Mouse (Mus musculus): ENCODE data around the gene Clec2d. TPM values are rescaled to one million over a fixed set of nuclear protein-coding genes. Genes with fewer than 3 reads are reported as not detected.

The Clec2d gene
- not detected in 2 replicates for polyA plus RNA-seq (2011; ENCODE audit: insufficient read depth, insufficient read length, low read depth, missing spikeins)

DNA sequence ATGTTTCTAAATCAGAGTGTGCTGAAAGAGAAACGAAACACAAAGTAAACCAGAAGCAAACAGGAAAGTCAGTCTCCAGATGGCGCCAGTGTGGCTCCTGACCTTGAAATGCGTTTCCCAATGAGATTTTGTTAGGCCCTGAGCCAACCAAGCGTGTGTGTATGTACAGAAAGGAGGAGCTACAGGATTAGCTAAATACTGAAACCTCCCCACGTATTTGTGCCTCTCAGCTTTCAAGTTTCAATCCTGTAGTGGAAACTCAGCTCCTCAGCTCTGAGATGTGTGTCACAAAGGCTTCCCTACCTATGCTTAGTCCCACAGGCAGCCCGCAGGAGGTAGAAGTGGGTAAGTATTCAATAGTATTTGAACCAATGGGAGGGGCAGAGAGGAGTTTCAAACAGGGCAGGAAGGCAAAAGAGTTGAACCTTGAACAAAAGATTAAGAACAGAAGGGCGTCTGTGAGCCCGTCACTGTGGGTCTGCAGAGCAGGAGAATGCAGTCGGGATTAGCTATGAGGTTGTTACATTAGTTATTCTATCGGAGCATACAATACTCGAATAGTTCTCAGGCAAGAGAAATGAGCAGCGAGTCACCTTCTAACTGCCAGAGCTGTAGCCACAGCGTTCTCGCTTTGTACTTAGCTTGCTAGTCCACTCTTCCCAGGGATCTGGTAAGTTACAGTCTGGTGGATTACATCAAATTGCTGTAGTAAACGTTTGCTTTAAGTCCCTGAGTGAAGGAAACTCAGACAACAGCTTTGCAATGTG lies at the start of gene Clec2d:
Gene Clec2d (plus strand): TSS at position 213 of the 767 bp plus-strand sequence.
- no peaks in the 10 kb centered on the region for H3K36me3 ChIP-seq (ENCODE audit: control insufficient read depth, insufficient read depth, low read length, poor library complexity, severe bottlenecking)
- peaks cover 3% of the 10 kb centered on the region for H3K4me1 ChIP-seq (ENCODE audit: control insufficient read depth, insufficient read depth, low read length)
- no peaks in the 10 kb centered on the region for H3K9me3 ChIP-seq (replicated peaks; ENCODE audit: control insufficient read depth, insufficient read depth, low read length, poor library complexity, severe bottlenecking)
- no peak for TF ChIP-seq EP300 (IDR thresholded peaks at IDR 0.05; ENCODE audit: insufficient read depth, low read depth, low read length)
- peak; percentile 25 for TF ChIP-seq CTCF (IDR thresholded peaks at IDR 0.05; ENCODE audit: low read depth, low read length)
- no peak for TF ChIP-seq POLR2A (IDR thresholded peaks at IDR 0.05; ENCODE audit: insufficient read depth, low read length)
- peak within 1 kb of the TSS; percentile 90 for H3K27ac ChIP-seq (ENCODE audit: insufficient read depth, low read length)
- H3K27me3 ChIP-seq (ENCODE audit: control insufficient read depth, insufficient read depth, low read length, poor library complexity, severe bottlenecking): no peaks in the 10 kb centered on the region
- peak within 1 kb of the TSS; percentile 50; the same call in 1 of the 2 replicates for H3K9ac ChIP-seq (ENCODE audit: low read depth, poor library complexity, severe bottlenecking)
- peak within 1 kb of the TSS; percentile 54 for H3K4me3 ChIP-seq (ENCODE audit: low read depth, low read length)

DNA sequence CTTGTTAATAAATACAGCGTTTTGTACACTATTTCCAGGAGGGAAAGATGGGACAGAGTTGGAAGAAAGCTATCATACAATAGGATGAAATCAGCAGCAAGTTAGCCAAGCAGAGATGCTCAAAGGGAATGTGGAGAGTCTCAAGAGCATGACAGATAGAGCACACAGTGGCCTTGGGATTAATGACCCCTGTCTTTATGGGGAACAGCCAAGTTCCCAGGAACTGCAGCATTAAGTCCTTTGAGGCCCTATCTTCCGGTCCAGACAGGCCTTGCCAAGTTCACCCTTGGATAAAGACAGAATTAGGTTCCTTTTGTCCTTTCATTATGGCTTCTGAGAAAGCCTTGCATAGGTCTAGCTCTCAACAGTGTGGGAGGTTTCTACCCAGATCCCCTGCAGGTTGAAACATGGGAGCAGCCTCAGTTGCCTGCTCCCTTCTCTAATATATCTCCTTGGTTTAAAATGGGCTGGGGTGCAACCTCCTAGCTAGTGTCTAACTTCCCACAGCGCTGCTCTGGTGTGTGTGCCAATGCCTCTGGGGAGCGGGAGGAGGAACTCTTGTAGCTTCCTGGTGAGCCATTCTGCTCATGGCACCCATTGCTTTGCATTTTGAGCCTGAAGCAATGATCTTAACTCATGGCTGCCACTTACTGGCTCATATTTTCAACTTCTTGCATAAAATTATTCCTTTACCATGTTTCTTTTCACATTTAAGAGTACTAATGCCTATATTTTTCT lies 47.6 kb upstream of the Clec2d start:
- no peaks in the 10 kb centered on the region; the same call in 1 of the 2 replicates for H3K9me3 ChIP-seq (replicated peaks; ENCODE audit: control insufficient read depth, insufficient read depth, low read length, poor library complexity, severe bottlenecking)
- no peaks in the 10 kb centered on the region for H3K4me1 ChIP-seq (ENCODE audit: control insufficient read depth, insufficient read depth, low read length)
- TF ChIP-seq CTCF (IDR thresholded peaks at IDR 0.05; ENCODE audit: low read depth, low read length): no peak
- no peaks in the 10 kb centered on the region for H3K36me3 ChIP-seq (ENCODE audit: control insufficient read depth, insufficient read depth, low read length, poor library complexity, severe bottlenecking)
- H3K4me3 ChIP-seq (ENCODE audit: low read depth, low read length): no peak overlapping the region
- no peak overlapping the region for H3K27ac ChIP-seq (ENCODE audit: insufficient read depth, low read length)
- H3K27me3 ChIP-seq (ENCODE audit: control insufficient read depth, insufficient read depth, low read length, poor library complexity, severe bottlenecking): no peaks in the 10 kb centered on the region
- no peak overlapping the region for H3K9ac ChIP-seq (ENCODE audit: low read depth, poor library complexity, severe bottlenecking)

DNA sequence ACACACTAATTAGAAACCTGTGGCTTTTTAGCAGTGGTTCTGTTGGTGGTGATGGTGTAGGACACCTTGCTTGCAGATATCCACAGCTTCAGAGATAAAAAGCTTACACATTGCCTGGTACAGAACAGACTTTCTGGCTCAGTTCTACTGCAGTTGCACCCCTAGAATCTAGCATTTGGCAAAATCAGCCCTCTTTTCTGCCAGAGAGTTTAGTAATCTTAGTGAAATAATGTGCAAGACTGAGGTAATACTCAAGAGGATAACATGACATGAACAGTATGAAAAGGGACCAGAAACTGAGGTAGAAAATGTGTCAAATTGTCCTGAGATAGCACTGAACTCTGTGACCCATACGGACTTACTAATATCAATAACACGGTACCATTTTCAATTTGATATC lies 33.6 kb upstream of the Clec2d start:
- Histone ChIP-seq H3K36me3 (ENCODE audit: control insufficient read depth, insufficient read depth, low read length, poor library complexity, severe bottlenecking) (no peaks in the 10 kb centered on the region), H3K4me3 (ENCODE audit: low read depth, low read length) (no peak overlapping the region), H3K9me3 (replicated peaks; ENCODE audit: control insufficient read depth, insufficient read depth, low read length, poor library complexity, severe bottlenecking) (no peaks in the 10 kb centered on the region), H3K27me3 (ENCODE audit: control insufficient read depth, insufficient read depth, low read length, poor library complexity, severe bottlenecking) (no peaks in the 10 kb centered on the region), H3K4me1 (ENCODE audit: control insufficient read depth, insufficient read depth, low read length) (no peaks in the 10 kb centered on the region), H3K9ac (ENCODE audit: low read depth, poor library complexity, severe bottlenecking) (no peak overlapping the region), H3K27ac (ENCODE audit: insufficient read depth, low read length) (no peak overlapping the region)
- TF ChIP-seq POLR2A (IDR thresholded peaks at IDR 0.05; ENCODE audit: insufficient read depth, low read length) (no peak), EP300 (IDR thresholded peaks at IDR 0.05; ENCODE audit: insufficient read depth, low read depth, low read length) (no peak)

DNA sequence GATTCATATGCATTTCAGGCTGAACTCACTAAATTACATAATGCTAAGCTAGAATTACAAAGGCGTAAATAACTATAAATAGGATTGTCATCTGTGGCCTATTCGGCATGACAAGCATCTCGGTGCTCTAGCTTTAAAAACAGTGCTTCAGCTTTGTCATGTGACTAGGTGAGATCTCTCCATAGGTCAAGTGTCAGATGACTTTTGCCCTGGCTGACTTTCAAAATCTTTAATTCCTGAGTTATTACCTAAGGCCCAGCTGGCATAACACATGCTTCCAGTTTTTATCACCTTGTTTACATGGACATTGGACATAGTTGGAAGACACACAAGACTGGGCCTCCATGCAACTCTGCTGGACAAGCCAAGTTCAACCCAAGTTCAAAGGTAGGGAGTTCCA lies 20.3 kb upstream of the Clec2d start:
- no peaks in the 10 kb centered on the region for H3K4me1 ChIP-seq (ENCODE audit: control insufficient read depth, insufficient read depth, low read length)
- H3K9me3 ChIP-seq (replicated peaks; ENCODE audit: control insufficient read depth, insufficient read depth, low read length, poor library complexity, severe bottlenecking): no peaks in the 10 kb centered on the region
- no peaks in the 10 kb centered on the region for H3K27me3 ChIP-seq (ENCODE audit: control insufficient read depth, insufficient read depth, low read length, poor library complexity, severe bottlenecking)
- H3K9ac ChIP-seq (ENCODE audit: low read depth, poor library complexity, severe bottlenecking): no peak overlapping the region
- H3K27ac ChIP-seq (ENCODE audit: insufficient read depth, low read length): no peak overlapping the region
- H3K4me3 ChIP-seq (ENCODE audit: low read depth, low read length): no peak overlapping the region
- no peaks in the 10 kb centered on the region for H3K36me3 ChIP-seq (ENCODE audit: control insufficient read depth, insufficient read depth, low read length, poor library complexity, severe bottlenecking)
- TF ChIP-seq EP300 (IDR thresholded peaks at IDR 0.05; ENCODE audit: insufficient read depth, low read depth, low read length): no peak
- TF ChIP-seq POLR2A (IDR thresholded peaks at IDR 0.05; ENCODE audit: insufficient read depth, low read length): no peak

DNA sequence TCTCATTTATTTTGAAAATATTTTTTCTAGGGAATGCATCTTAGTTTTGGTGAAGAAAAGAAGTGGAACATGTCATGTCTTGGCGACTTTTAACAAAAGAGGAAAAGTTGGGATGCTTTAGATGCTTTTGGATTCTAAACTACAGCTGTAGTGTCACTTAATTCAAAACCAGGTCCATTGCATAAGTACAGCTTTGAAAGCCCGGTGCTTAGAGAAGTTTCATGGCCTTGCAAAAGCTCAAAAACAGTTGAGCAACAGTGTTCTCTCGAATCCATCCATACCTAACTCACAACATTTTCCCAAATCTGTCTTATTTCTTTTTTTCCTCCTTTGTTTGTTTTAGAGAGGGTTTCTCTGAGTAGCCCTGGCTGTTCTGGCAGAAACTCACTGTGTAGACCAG lies 19.3 kb upstream of the Clec2d start:
- no peak overlapping the region for H3K9ac ChIP-seq (ENCODE audit: low read depth, poor library complexity, severe bottlenecking)
- H3K27me3 ChIP-seq (ENCODE audit: control insufficient read depth, insufficient read depth, low read length, poor library complexity, severe bottlenecking): no peaks in the 10 kb centered on the region
- H3K4me1 ChIP-seq (ENCODE audit: control insufficient read depth, insufficient read depth, low read length): no peaks in the 10 kb centered on the region
- no peak overlapping the region for H3K27ac ChIP-seq (ENCODE audit: insufficient read depth, low read length)
- H3K9me3 ChIP-seq (replicated peaks; ENCODE audit: control insufficient read depth, insufficient read depth, low read length, poor library complexity, severe bottlenecking): no peaks in the 10 kb centered on the region
- TF ChIP-seq POLR2A (IDR thresholded peaks at IDR 0.05; ENCODE audit: insufficient read depth, low read length) (no peak), CTCF (IDR thresholded peaks at IDR 0.05; ENCODE audit: low read depth, low read length) (no peak), EP300 (IDR thresholded peaks at IDR 0.05; ENCODE audit: insufficient read depth, low read depth, low read length) (no peak)
- H3K36me3 ChIP-seq (ENCODE audit: control insufficient read depth, insufficient read depth, low read length, poor library complexity, severe bottlenecking): no peaks in the 10 kb centered on the region
- no peak overlapping the region for H3K4me3 ChIP-seq (ENCODE audit: low read depth, low read length)

DNA sequence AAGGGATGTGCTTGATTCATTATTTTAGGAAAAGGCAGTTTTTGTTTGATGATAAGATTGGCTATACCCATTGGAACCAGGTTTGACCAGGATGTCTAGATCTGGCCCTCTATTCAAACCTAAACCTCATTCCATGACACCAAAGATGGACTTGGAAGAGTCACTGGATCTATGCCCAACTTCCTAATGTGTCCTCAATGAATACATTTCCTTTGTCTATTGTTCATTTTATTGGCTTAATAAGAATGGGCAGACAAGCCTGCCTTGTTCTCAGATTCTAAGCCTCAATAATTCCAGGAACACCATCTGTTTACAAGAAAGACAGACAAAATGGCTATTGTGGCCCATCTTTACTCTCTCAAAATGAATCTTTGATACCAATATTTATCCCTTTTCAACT lies 18.5 kb upstream of the Clec2d start:
- no peak overlapping the region for H3K4me3 ChIP-seq (ENCODE audit: low read depth, low read length)
- no peak overlapping the region for H3K27ac ChIP-seq (ENCODE audit: insufficient read depth, low read length)
- no peaks in the 10 kb centered on the region for H3K36me3 ChIP-seq (ENCODE audit: control insufficient read depth, insufficient read depth, low read length, poor library complexity, severe bottlenecking)
- H3K9ac ChIP-seq (ENCODE audit: low read depth, poor library complexity, severe bottlenecking): no peak overlapping the region
- no peaks in the 10 kb centered on the region for H3K9me3 ChIP-seq (replicated peaks; ENCODE audit: control insufficient read depth, insufficient read depth, low read length, poor library complexity, severe bottlenecking)
- no peak for TF ChIP-seq POLR2A (IDR thresholded peaks at IDR 0.05; ENCODE audit: insufficient read depth, low read length)
- TF ChIP-seq CTCF (IDR thresholded peaks at IDR 0.05; ENCODE audit: low read depth, low read length): no peak
- no peak for TF ChIP-seq EP300 (IDR thresholded peaks at IDR 0.05; ENCODE audit: insufficient read depth, low read depth, low read length)
- no peaks in the 10 kb centered on the region for H3K4me1 ChIP-seq (ENCODE audit: control insufficient read depth, insufficient read depth, low read length)
- H3K27me3 ChIP-seq (ENCODE audit: control insufficient read depth, insufficient read depth, low read length, poor library complexity, severe bottlenecking): no peaks in the 10 kb centered on the region

All from ES-Bruce4 (cell line).